ENCODE assay signal across 9 mouse cellular contexts in the genomic region with DNA sequence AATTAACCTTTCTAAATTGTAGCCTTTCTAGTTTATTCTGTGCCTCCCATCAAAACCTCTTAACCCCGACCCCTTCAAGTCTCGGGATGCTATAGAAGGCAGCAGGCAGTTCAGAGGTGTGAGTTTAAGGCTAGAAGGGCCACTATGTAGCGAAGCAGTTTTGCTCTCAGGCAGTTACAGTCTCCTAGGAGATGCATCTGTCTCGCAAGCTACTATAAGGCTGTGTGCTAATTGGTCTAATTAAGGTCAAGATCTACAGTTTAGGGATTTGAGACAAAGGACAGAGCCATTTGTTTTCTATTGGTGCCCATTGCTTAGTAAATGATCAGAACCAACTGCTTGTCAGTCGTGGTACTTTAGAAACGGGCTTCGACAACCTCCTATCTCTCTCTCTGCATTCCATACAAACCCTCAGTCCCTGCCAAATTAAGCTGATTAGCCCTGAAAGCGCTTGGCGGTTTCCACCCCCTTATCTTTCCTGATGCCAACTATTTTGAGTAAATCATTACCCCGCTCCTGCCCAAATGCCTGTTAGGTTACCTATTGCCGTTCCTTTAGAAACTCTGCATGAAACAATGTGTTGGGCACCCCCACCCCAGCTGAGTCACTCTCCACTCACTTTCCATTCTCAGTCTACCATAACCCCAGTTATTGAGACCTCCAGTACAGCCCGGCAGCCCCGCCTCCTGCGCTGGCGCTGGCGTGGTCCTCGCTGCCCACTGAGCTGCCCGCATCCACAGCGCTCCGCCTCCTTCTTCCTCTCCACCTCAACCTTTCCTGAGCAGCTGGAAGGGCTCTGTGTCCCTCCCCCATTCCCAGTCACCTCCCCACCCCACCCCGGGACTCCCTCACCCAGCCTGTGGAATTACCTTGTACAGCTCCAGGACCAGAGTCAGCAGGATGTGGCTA. TPM values are rescaled to one million over a fixed set of nuclear protein-coding genes. Genes with fewer than 3 reads are reported as not detected.
DNase-seq lines count a peak whose midpoint lies in the region; ATAC-seq and TF ChIP-seq lines count a peak whose summit lies in the region.
"Had no signal": no experiment of that assay in that cellular context is flagged by ENCODE, and none has a peak within 500 bp of the region (broad histone marks: within the 10 kb centered on the region; RNA-seq: fewer than 3 reads in every experiment).

No protein-coding gene starts in this region.

- whole genome bisulfite sequencing in liver, adult 2 months: 72% methylated on average over 21 of the region's 21 CpGs
- WGBS in liver, embryonic 11.5 days: 76% methylated on average over 21 of the region's 21 CpGs
- WGBS in intestine, embryonic 16.5 days: 70% methylated on average over 21 of the region's 21 CpGs
- WGBS in lung, embryonic 14.5 days: 80% methylated on average over 21 of the region's 21 CpGs
- WGBS in hindbrain, embryonic 12.5 days: 87% methylated on average over 21 of the region's 21 CpGs
- 90% methylated on average over 21 of the region's 21 CpGs for WGBS in thymus, adult 2 months

- no peak overlapping the region for H3K4me3 ChIP-seq in liver, adult 2 months (ENCODE audit: insufficient read depth, low read depth, low read length)
- H3K4me3 ChIP-seq in liver, embryonic 11.5 days (ENCODE audit: low read depth, low read length): no peak overlapping the region
- no peak overlapping the region for H3K4me3 ChIP-seq in intestine, embryonic 16.5 days (ENCODE audit: low read length)
- no peak overlapping the region for H3K4me3 ChIP-seq in lung, embryonic 14.5 days (ENCODE audit: low read depth, low read length)
- H3K4me3 ChIP-seq in hindbrain, embryonic 12.5 days: no peak overlapping the region
- H3K4me3 ChIP-seq in thymus, adult 2 months (ENCODE audit: control insufficient read depth, insufficient read depth, low read length): no peak overlapping the region
- H3K4me3 ChIP-seq: liver, embryonic 12.5 days had no signal

- no peaks in the 10 kb centered on the region for H3K27me3 ChIP-seq in liver, adult 2 months (ENCODE audit: control insufficient read depth, insufficient read depth, low read length)
- H3K27me3 ChIP-seq in liver, embryonic 11.5 days (replicated peaks; ENCODE audit: control insufficient read depth, insufficient read depth, low read length): peaks cover 3% of the 10 kb centered on the region; the same call in 1 of the 2 replicates
- no peaks in the 10 kb centered on the region for H3K27me3 ChIP-seq in intestine, embryonic 16.5 days (replicated peaks; ENCODE audit: control insufficient read depth, insufficient read depth, low read length)
- H3K27me3 ChIP-seq in lung, embryonic 14.5 days (ENCODE audit: insufficient read depth, low read length): no peaks in the 10 kb centered on the region
- no peaks in the 10 kb centered on the region for H3K27me3 ChIP-seq in hindbrain, embryonic 12.5 days
- no peaks in the 10 kb centered on the region for H3K27me3 ChIP-seq in thymus, adult 2 months (ENCODE audit: control insufficient read depth, insufficient read depth, low read length)

- H3K79me2 ChIP-seq in liver, adult 2 months (ENCODE audit: control insufficient read depth, insufficient read depth, low read length): no peaks in the 10 kb centered on the region

- H3K9me3 ChIP-seq in liver, embryonic 11.5 days (ENCODE audit: control insufficient read depth, low read length): no peaks in the 10 kb centered on the region
- H3K9me3 ChIP-seq in intestine, embryonic 16.5 days (ENCODE audit: control insufficient read depth, low read length): no peaks in the 10 kb centered on the region
- no peaks in the 10 kb centered on the region for H3K9me3 ChIP-seq in lung, embryonic 14.5 days (ENCODE audit: low read depth, low read length)
- no peaks in the 10 kb centered on the region for H3K9me3 ChIP-seq in hindbrain, embryonic 12.5 days (replicated peaks)
- H3K9me3 ChIP-seq: liver, embryonic 12.5 days had no signal

- H3K9ac ChIP-seq in liver, adult 2 months (ENCODE audit: low read depth, low read length): no peak overlapping the region
- H3K9ac ChIP-seq in liver, embryonic 11.5 days (ENCODE audit: low read depth, low read length): no peak overlapping the region
- no peak overlapping the region for H3K9ac ChIP-seq in intestine, embryonic 16.5 days (ENCODE audit: low read depth, low read length)
- no peak overlapping the region for H3K9ac ChIP-seq in lung, embryonic 14.5 days
- H3K9ac ChIP-seq in hindbrain, embryonic 12.5 days: no peak overlapping the region
- H3K9ac ChIP-seq: liver, embryonic 12.5 days had no signal

- DNase-seq in liver, adult 2 months (ENCODE audit: extremely low read depth, low read depth, low spot score): peak; percentile 51
- no peak for DNase-seq in liver, embryonic 11.5 days (ENCODE audit: low spot score)
- DNase-seq in lung, embryonic 14.5 days: no peak
- no peak for DNase-seq in thymus, postnatal 25 days
- DNase-seq in thymus, adult 2 months: no peak
- DNase-seq: adrenal gland, postnatal 14 days had no signal

- ATAC-seq in liver, embryonic 11.5 days (replicated peaks; ENCODE audit: low FRiP score): no peak
- ATAC-seq in intestine, embryonic 16.5 days: peak; percentile 64
- ATAC-seq in lung, embryonic 14.5 days (ENCODE audit: insufficient read depth): 0 out of 2 replicates have a peak, but pooled peaks have one; percentile 23
- no peak for ATAC-seq in hindbrain, embryonic 12.5 days (ENCODE audit: low FRiP score)
- ATAC-seq: liver, embryonic 12.5 days had no signal

- H3K27ac ChIP-seq in liver, adult 2 months (replicated peaks; ENCODE audit: insufficient read depth, low read depth, low read length): no peak overlapping the region
- H3K27ac ChIP-seq in liver, embryonic 11.5 days (ENCODE audit: low read depth, low read length): no peak overlapping the region
- no peak overlapping the region for H3K27ac ChIP-seq in intestine, embryonic 16.5 days (ENCODE audit: low read length)
- no peak overlapping the region for H3K27ac ChIP-seq in lung, embryonic 14.5 days (ENCODE audit: low read depth)
- no peak overlapping the region for H3K27ac ChIP-seq in hindbrain, embryonic 12.5 days
- H3K27ac ChIP-seq in thymus, adult 2 months (ENCODE audit: control insufficient read depth, insufficient read depth, low read length): no peak overlapping the region
- H3K27ac ChIP-seq: liver, embryonic 12.5 days had no signal

- no peaks in the 10 kb centered on the region for H3K36me3 ChIP-seq in liver, adult 2 months (ENCODE audit: control insufficient read depth, insufficient read depth, low read length)
- no peaks in the 10 kb centered on the region for H3K36me3 ChIP-seq in liver, embryonic 11.5 days (ENCODE audit: control insufficient read depth, insufficient read depth, low read length)
- no peaks in the 10 kb centered on the region for H3K36me3 ChIP-seq in intestine, embryonic 16.5 days (ENCODE audit: control insufficient read depth, insufficient read depth, low read length)
- H3K36me3 ChIP-seq in lung, embryonic 14.5 days (ENCODE audit: insufficient read depth): no peaks in the 10 kb centered on the region
- H3K36me3 ChIP-seq in hindbrain, embryonic 12.5 days: no peaks in the 10 kb centered on the region
- no peaks in the 10 kb centered on the region for H3K36me3 ChIP-seq in thymus, adult 2 months (ENCODE audit: control insufficient read depth, insufficient read depth, low read length)
- H3K36me3 ChIP-seq: liver, embryonic 12.5 days had no signal

- no peak for TF ChIP-seq POLR2A in liver, adult 2 months (IDR thresholded peaks at IDR 0.05; ENCODE audit: extremely low read depth, insufficient read depth, low read length)
- no peak for TF ChIP-seq POLR2A in thymus, adult 2 months (IDR thresholded peaks at IDR 0.05; ENCODE audit: control insufficient read depth, extremely low read depth, insufficient read depth, low read length, poor library complexity)

- H3K4me1 ChIP-seq in liver, adult 2 months (ENCODE audit: control insufficient read depth, insufficient read depth, low read length): no peaks in the 10 kb centered on the region
- no peaks in the 10 kb centered on the region for H3K4me1 ChIP-seq in liver, embryonic 11.5 days (replicated peaks; ENCODE audit: control insufficient read depth, insufficient read depth, low read length)
- 0 out of 2 replicates have a peak, but pooled peaks cover 2% of the 10 kb centered on the region for H3K4me1 ChIP-seq in intestine, embryonic 16.5 days (ENCODE audit: control insufficient read depth, insufficient read depth, low read length)
- H3K4me1 ChIP-seq in lung, embryonic 14.5 days (ENCODE audit: insufficient read depth): peaks cover 5% of the 10 kb centered on the region; the same call in 1 of the 2 replicates
- no peaks in the 10 kb centered on the region for H3K4me1 ChIP-seq in hindbrain, embryonic 12.5 days
- H3K4me1 ChIP-seq in thymus, adult 2 months (replicated peaks; ENCODE audit: control insufficient read depth, insufficient read depth, low read length): peaks cover 26% of the 10 kb centered on the region
- H3K4me1 ChIP-seq: liver, embryonic 12.5 days had no signal

- no peak overlapping the region for H3K4me2 ChIP-seq in liver, embryonic 11.5 days
- no peak overlapping the region for H3K4me2 ChIP-seq in intestine, embryonic 16.5 days (ENCODE audit: low read depth, low read length)
- H3K4me2 ChIP-seq in lung, embryonic 14.5 days: no peak overlapping the region
- H3K4me2 ChIP-seq in hindbrain, embryonic 12.5 days (replicated peaks): no peak overlapping the region
- H3K4me2 ChIP-seq: liver, embryonic 12.5 days had no signal

- TF ChIP-seq CTCF in liver, adult 2 months (IDR thresholded peaks at IDR 0.05; ENCODE audit: low read depth, low read length): no peak
- TF ChIP-seq CTCF in lung, embryonic 14.5 days (IDR thresholded peaks at IDR 0.05; ENCODE audit: low read depth): no peak
- TF ChIP-seq CTCF in thymus, adult 2 months (IDR thresholded peaks at IDR 0.05; ENCODE audit: borderline replicate concordance, control insufficient read depth, extremely low read depth, insufficient read depth, low read length, poor library complexity): no peak

RNA-seq across cellular contexts. Expression of a gene that starts 59.9 kb away (rescaled TPM):
- 0.83 and 1.1 TPM in 2 replicates for total RNA-seq in liver, adult 2 months (2014; rRNA removed)
- polyA plus RNA-seq in liver, adult 2 months (2012; rRNA removed): 0.38 and 0.41 TPM in 2 replicates
- 9.5 and 9.7 TPM in 2 replicates for polyA plus RNA-seq in liver, embryonic 11.5 days (2014; fragmentation: Nextera tagmentation; extraction: Ambion mirVana)
- 3.1 and 3.2 TPM in 2 replicates for polyA plus RNA-seq in intestine, embryonic 16.5 days (2015; fragmentation: Nextera tagmentation; extraction: Ambion mirVana)
- polyA plus RNA-seq in lung, embryonic 14.5 days (2014; fragmentation: Nextera tagmentation; extraction: Ambion mirVana): 15.7 and 16.2 TPM in 2 replicates
- 19.2 and 19.3 TPM in 2 replicates for polyA plus RNA-seq in hindbrain, embryonic 12.5 days (2016; fragmentation: Nextera tagmentation; extraction: Ambion mirVana)
- 6.4 and 7.6 TPM in 2 replicates for polyA plus RNA-seq in thymus, adult 2 months (2012; rRNA removed)

Comparison
In these comparisons a context has a peak if more than half of its experiments do, and no peak if none do; other contexts are left out.
1. ATAC-seq: peak in intestine, embryonic 16.5 days (single experiment) and lung, embryonic 14.5 days (single experiment); none in liver, embryonic 11.5 days (single experiment) and hindbrain, embryonic 12.5 days (single experiment).